Mouse (Mus musculus): ENCODE results near the gene Bbs9. TPM values are rescaled to one million over a fixed set of nuclear protein-coding genes. Genes with fewer than 3 reads are reported as not detected.
A peak's percentile ranks its signal among the peaks of the same experiment; 100 is the strongest.
"Not testable (repeated sequence)": the region's sequence is repeated elsewhere in the genome, so short reads cannot be mapped to it uniquely, and the experiment has no call there.

Bbs9 gene
- polyA plus RNA-seq, 1 experiment from 2014 or later = 3.2 TPM

DNA sequence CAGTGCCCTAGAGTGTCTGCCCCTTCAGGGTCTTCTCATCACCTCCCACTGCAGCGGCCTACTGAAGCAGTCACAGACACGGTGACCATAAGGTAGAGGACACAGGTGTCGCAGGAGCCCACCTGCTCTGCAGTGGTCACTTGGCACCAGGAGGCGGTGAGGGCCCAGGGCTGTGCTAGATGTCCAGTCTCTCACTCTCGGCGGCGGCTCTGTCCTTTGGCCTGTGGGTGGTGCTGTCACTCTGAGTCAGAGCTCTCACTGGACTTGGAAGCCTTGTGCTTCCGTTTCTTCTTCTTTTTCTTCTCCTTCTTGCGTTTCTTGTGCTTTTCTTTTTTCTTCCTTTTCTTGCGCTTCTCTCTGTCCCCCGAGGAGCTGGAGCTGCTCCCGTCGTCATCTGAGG lies 27.1 kb upstream of the Bbs9 start:
- 83% methylated on average over 13 of the region's 13 CpGs for WGBS (ENCODE audit: insufficient replicate concordance)

GRCm38 (mm10) chr9:22449209-22449608 lies 26.3 kb upstream of the Bbs9 start:
- Histone ChIP-seq H3K4me3 (replicated peaks) (no peak overlapping the region), H3K9ac (no peak overlapping the region), H3K4me1 (replicated peaks) (peaks cover 22% of the 10 kb centered on the region), H3K36me3 (peaks cover 70% of the 10 kb centered on the region), H3K27me3 (no peaks in the 10 kb centered on the region), H3K4me2 (no peak overlapping the region), H3K9me3 (replicated peaks) (no peaks in the 10 kb centered on the region), H3K27ac (no peak overlapping the region)
- 86% methylated on average over 6 of the region's 6 CpGs for WGBS (ENCODE audit: insufficient replicate concordance)
- DNase-seq (no peak), ATAC-seq (ENCODE audit: low read depth) (no peak)

More for the DNA sequence above, 27.1 kb upstream of the Bbs9 start:
- no peaks in the 10 kb centered on the region for H3K27me3 ChIP-seq
- no peak overlapping the region for H3K9ac ChIP-seq
- H3K4me3 ChIP-seq (replicated peaks) = no peak overlapping the region
- no peak for ATAC-seq (ENCODE audit: low read depth)
- H3K27ac ChIP-seq = no peak overlapping the region
- H3K36me3 ChIP-seq = peaks cover 66% of the 10 kb centered on the region
- no peak overlapping the region for H3K4me2 ChIP-seq
- DNase-seq = no peak
- peaks cover 14% of the 10 kb centered on the region for H3K4me1 ChIP-seq (replicated peaks)
- no peaks in the 10 kb centered on the region for H3K9me3 ChIP-seq (replicated peaks)

DNA sequence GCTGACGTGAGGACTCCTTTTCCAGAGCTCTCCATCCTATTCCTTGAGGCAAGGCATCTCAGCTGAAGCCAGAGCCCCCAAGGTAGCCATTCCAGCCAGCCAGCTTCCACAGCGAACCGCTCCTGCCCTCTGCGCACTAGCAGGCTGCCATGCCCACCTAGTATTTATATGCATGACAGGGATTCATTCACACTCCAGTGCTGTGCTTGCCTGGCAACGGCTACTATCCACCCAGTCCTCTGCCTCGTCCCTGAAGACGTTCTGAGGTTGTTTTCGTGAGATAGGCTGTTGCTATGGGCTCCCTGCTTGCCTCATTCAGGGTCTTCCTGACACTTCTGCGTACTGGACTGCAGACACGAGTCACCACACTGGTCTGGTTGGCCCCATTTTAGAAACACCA lies 22.8 kb upstream of the Bbs9 start:
- Histone ChIP-seq H3K4me3 (replicated peaks) (no peak overlapping the region), H3K36me3 (peaks cover 92% of the 10 kb centered on the region), H3K4me1 (replicated peaks) (peaks cover 25% of the 10 kb centered on the region), H3K27ac (peak overlapping the region; percentile 68), H3K27me3 (no peaks in the 10 kb centered on the region), H3K4me2 (0 out of 2 replicates have a peak overlapping the region, but pooled peaks have one; percentile 32), H3K9me3 (replicated peaks) (no peaks in the 10 kb centered on the region), H3K9ac (no peak overlapping the region)
- 67% methylated on average over 10 of the region's 10 CpGs for WGBS (ENCODE audit: insufficient replicate concordance)
- ATAC-seq (ENCODE audit: low read depth) (no peak), DNase-seq (no peak)

GRCm38 (mm10) chr9:22453501-22453924 lies 22.0 kb upstream of the Bbs9 start:
- Histone ChIP-seq H3K36me3 (peaks cover 85% of the 10 kb centered on the region), H3K4me2 (peak overlapping the region; percentile 32), H3K4me1 (replicated peaks) (peaks cover 25% of the 10 kb centered on the region), H3K4me3 (replicated peaks) (no peak overlapping the region), H3K27me3 (no peaks in the 10 kb centered on the region), H3K9ac (peak overlapping the region; percentile 46), H3K9me3 (replicated peaks) (no peaks in the 10 kb centered on the region), H3K27ac (peak overlapping the region; percentile 68; the same call in 1 of the 2 replicates)
- peak; percentile 94 for ATAC-seq (ENCODE audit: low read depth)
- whole genome bisulfite sequencing (ENCODE audit: insufficient replicate concordance) = 18% methylated on average over 10 of the region's 10 CpGs
- peak; percentile 66 for DNase-seq

DNA sequence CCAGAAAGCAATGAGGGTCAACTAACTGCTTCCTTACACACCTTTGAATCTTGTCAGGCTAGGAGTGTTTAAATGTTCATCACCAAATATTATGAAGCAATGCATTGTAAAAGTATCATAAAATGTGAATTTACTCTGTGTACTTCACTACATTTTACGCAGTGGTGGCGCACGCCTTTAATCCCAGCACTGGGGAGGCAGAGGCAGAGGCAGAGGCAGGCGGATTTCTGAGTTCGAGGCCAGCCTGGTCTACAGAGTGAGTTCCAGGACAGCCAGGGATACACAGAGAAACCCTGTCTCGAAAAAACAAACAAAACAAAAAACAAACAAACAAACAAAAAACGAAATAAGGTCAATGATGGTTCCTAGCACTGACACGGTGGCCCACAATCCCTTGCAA lies 21.5 kb upstream of the Bbs9 start, which contains the start of gene Gm17545:
Gm17545 (plus strand) TSS at position 301 of the 400 bp plus-strand sequence.
- H3K9me3 ChIP-seq (replicated peaks); ATAC-seq (ENCODE audit: low read depth); H3K27me3 ChIP-seq; H3K4me3 ChIP-seq (replicated peaks); DNase-seq: not testable (repeated sequence)
- WGBS (ENCODE audit: insufficient replicate concordance) = 73% methylated on average over 8 of the region's 8 CpGs
- H3K36me3 ChIP-seq = peaks cover 84% of the 10 kb centered on the region
- peak within 1 kb of the TSS; percentile 68 for H3K27ac ChIP-seq
- peak within 1 kb of the TSS; percentile 46 for H3K9ac ChIP-seq
- H3K4me1 ChIP-seq (replicated peaks) = peaks cover 25% of the 10 kb centered on the region
- H3K4me2 ChIP-seq = peak within 1 kb of the TSS; percentile 32

- no peak overlapping the region for H3K27ac ChIP-seq
- H3K9me3 ChIP-seq (replicated peaks) = no peaks in the 10 kb centered on the region
- H3K4me3 ChIP-seq (replicated peaks) = no peak overlapping the region
- H3K36me3 ChIP-seq = peaks cover 74% of the 10 kb centered on the region
- H3K9ac ChIP-seq = no peak overlapping the region
- peaks cover 25% of the 10 kb centered on the region for H3K4me1 ChIP-seq (replicated peaks)
- no peak overlapping the region for H3K4me2 ChIP-seq
- no peaks in the 10 kb centered on the region for H3K27me3 ChIP-seq
- no peak for DNase-seq
- ATAC-seq (ENCODE audit: low read depth) = no peak
Observed at GRCm38 (mm10) chr9:22455041-22455440, 20.5 kb upstream of the Bbs9 start.

DNA sequence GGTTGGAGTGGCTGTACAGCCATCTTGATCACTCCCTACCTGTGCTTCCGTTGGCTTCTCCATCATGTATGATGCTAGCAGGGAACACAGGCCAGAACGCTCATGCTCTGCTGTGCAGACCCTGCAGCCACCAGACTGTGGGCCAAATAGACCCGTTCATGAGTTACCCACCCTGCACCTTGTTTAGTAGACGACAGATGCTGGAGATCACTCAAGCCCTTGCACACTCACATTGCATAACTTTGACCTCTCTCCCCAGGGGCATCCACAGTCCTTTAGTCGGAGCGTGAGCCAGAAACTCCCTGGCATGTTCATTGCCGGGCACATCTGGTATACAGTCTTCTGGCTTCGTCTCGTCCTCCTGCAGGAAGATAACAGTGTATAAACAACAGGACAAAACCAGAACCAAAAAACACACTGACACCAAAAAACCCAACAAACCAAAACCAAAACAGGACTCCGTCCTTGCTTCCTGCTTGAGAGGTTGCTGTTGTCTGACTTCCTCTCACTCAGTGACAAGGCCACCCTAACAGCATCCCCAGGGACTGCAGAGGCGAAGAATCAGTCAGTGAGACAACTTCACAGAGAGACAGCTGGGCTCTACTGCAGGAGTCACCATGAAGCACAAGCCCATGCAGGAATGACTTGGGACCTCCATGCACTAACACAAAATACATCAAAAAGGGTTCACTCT lies 18.2 kb upstream of the Bbs9 start:
- Histone ChIP-seq H3K27me3 (no peaks in the 10 kb centered on the region), H3K27ac (no peak overlapping the region), H3K36me3 (peaks cover 69% of the 10 kb centered on the region), H3K9me3 (replicated peaks) (no peaks in the 10 kb centered on the region), H3K4me1 (replicated peaks) (peaks cover 23% of the 10 kb centered on the region), H3K4me3 (replicated peaks) (no peak overlapping the region), H3K4me2 (no peak overlapping the region), H3K9ac (no peak overlapping the region)
- WGBS (ENCODE audit: insufficient replicate concordance) = 79% methylated on average over 11 of the region's 11 CpGs
- ATAC-seq (ENCODE audit: low read depth) (no peak), DNase-seq (no peak)

DNA sequence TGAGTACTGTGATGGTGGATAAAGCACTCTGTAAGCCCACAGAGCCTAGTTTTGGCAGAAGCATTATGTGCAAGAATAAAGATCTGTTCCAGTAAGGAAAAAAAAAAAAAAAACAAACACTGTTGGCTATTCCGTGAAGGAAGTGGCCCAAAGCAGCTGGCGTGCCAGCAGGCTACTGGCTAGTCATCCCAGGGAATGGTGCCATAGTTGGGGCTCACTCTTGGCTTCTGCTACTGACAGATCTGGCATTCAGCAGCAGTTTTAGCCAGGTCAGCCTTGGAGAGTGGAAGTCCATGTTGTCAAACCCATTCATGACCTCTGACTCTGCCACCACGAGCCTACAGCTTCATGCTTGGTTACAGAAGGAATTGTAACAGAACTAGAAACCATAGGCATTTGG lies 13.6 kb upstream of the Bbs9 start:
- WGBS (ENCODE audit: insufficient replicate concordance) = 83% methylated on average over 3 of the region's 3 CpGs
- DNase-seq (no peak), ATAC-seq (ENCODE audit: low read depth) (no peak)
- Histone ChIP-seq H3K36me3 (peaks cover 49% of the 10 kb centered on the region), H3K9me3 (replicated peaks) (no peaks in the 10 kb centered on the region), H3K27me3 (no peaks in the 10 kb centered on the region), H3K4me2 (no peak overlapping the region), H3K4me3 (replicated peaks) (no peak overlapping the region), H3K27ac (no peak overlapping the region), H3K4me1 (replicated peaks) (peaks cover 9% of the 10 kb centered on the region), H3K9ac (no peak overlapping the region)

DNA sequence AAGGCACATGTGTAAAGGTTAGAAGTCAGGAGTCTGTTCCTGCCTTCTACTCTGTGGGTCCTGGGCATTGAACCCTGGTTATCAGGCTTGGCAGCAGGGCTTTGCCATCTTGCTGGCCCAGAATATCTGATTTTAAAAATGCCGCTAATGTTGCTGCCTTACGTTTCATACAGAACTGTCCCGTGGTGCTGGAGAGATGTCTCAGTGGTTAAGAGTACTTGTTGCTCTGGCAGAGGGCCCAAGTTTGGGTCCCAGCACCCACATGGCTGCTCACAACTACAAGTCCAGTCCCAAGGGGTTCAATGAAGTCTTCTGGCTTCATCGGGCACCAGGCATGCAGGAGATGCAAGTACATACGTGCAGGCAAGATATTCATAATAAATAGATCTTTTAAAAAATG lies 9.3 kb upstream of the Bbs9 start:
- no peaks in the 10 kb centered on the region for H3K9me3 ChIP-seq (replicated peaks)
- no peak overlapping the region for H3K4me2 ChIP-seq
- 77% methylated on average over 5 of the region's 5 CpGs for WGBS (ENCODE audit: insufficient replicate concordance)
- no peak for ATAC-seq (ENCODE audit: low read depth)
- H3K4me1 ChIP-seq (replicated peaks) = peaks cover 17% of the 10 kb centered on the region
- no peak overlapping the region for H3K4me3 ChIP-seq (replicated peaks)
- no peak overlapping the region for H3K27ac ChIP-seq
- DNase-seq = no peak
- H3K9ac ChIP-seq = no peak overlapping the region
- H3K36me3 ChIP-seq = peaks cover 31% of the 10 kb centered on the region
- H3K27me3 ChIP-seq = no peaks in the 10 kb centered on the region

- Histone ChIP-seq H3K4me2 (peak overlapping the region; percentile 98), H3K4me1 (replicated peaks) (peaks cover 17% of the 10 kb centered on the region), H3K9me3 (replicated peaks) (no peaks in the 10 kb centered on the region), H3K27ac (peak overlapping the region; percentile 84), H3K4me3 (replicated peaks) (peak overlapping the region; percentile 88), H3K27me3 (no peaks in the 10 kb centered on the region), H3K9ac (peak overlapping the region; percentile 94), H3K36me3 (peaks cover 17% of the 10 kb centered on the region)
- ATAC-seq (ENCODE audit: low read depth) (peak; percentile 70), DNase-seq (peak; percentile 50)
- under 1% methylated on average over 72 of the region's 73 CpGs for whole genome bisulfite sequencing (ENCODE audit: insufficient replicate concordance)
Observed at GRCm38 (mm10) chr9:22467371-22468169, 7.9 kb upstream of the Bbs9 start.

GRCm38 (mm10) chr9:22468170-22468898 lies 7.2 kb upstream of the Bbs9 start:
- H3K36me3 ChIP-seq = peaks cover 16% of the 10 kb centered on the region
- peaks cover 20% of the 10 kb centered on the region for H3K4me1 ChIP-seq (replicated peaks)
- peak; percentile 68 for DNase-seq
- H3K27me3 ChIP-seq = no peaks in the 10 kb centered on the region
- peak overlapping the region; percentile 98 for H3K4me2 ChIP-seq
- H3K27ac ChIP-seq = peak overlapping the region; percentile 84
- H3K4me3 ChIP-seq (replicated peaks) = peak overlapping the region; percentile 88
- ATAC-seq (ENCODE audit: low read depth) = peak; percentile 88
- H3K9me3 ChIP-seq (replicated peaks) = no peaks in the 10 kb centered on the region
- 3% methylated on average over 38 of the region's 43 CpGs for WGBS (ENCODE audit: insufficient replicate concordance)
- peak overlapping the region; percentile 94 for H3K9ac ChIP-seq
